ENCODE assay signal across 1 mouse cellular context in genomic region chr4:138216891-138217392, GRCm38 (mm10).
TF ChIP-seq lines count a peak whose summit lies in the region.

No protein-coding gene starts in this region.

TF ChIP-seq in CH12.LX, 34 proteins besides CTCF, POLR2A, EP300 and RAD21 (continued from another document):
- TF ChIP-seq TBP (conservative IDR thresholded peaks at IDR 0.05; ENCODE audit: low read depth, low read length), result 0 out of 2 replicates have a peak, but pooled peaks have one; percentile 34
- peak; percentile 76 for TF ChIP-seq MAZ (IDR thresholded peaks at IDR 0.05; ENCODE audit: low read depth, low read length)
- TF ChIP-seq E2F4 (IDR thresholded peaks at IDR 0.05; ENCODE audit: insufficient replicate concordance, low read depth, low read length), result no peak
- peak; percentile 66 for TF ChIP-seq MXI1 (IDR thresholded peaks at IDR 0.05; ENCODE audit: low read depth, low read length)
- peak; percentile 74; the same call in 1 of the 2 replicates for TF ChIP-seq KAT2A (IDR thresholded peaks at IDR 0.05; ENCODE audit: insufficient replicate concordance, low read length)
- TF ChIP-seq PAX5 (IDR thresholded peaks at IDR 0.05; ENCODE audit: low read length), result no peak
- 0 out of 2 replicates have a peak, but pooled peaks have one; percentile 17 for TF ChIP-seq MAX (IDR thresholded peaks at IDR 0.05; ENCODE audit: low read length)
